Mouse (Mus musculus) colon, adult 2 months (tissue): Measurements from ENCODE around the gene Kcns1. TPM values are rescaled to one million over a fixed set of nuclear protein-coding genes. Genes with fewer than 3 reads are reported as not detected.

Experiments used
- polyA plus RNA-seq: library from polyadenylated mRNA; depleted of rRNA; stranded (reverse); fragments of >200 nt; gene quantifications from 2 replicates; pipeline ENCODE4 v1.2.3, GENCODE M21; 2012; rRNA removed

The Kcns1 gene
- polyA plus RNA-seq: 2.1 and 3.0 TPM in 2 replicates

DNA sequence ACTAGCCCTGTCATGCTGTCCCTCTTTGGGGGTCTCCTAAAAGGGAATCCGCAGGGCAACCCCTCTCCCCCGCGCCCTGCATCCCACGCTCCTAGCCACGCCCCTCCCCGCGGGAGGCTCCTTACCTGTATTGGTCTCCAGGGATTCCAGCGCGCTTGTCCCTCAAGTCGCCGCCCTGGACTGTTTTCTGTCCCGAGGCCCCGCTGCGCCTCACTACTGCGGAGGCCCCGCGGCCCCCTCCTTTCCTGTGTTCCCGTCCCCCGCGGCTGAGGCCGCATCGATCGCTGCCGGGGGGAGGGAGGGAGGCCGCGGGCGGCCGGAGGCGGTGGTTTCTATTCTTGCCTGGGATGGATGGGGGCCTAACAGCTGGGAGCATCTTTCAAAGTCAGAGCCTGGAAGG lies at the start of gene Kcns1:
Kcns1 (minus strand) TSS at position 212 of the 400 bp plus-strand sequence.

DNA sequence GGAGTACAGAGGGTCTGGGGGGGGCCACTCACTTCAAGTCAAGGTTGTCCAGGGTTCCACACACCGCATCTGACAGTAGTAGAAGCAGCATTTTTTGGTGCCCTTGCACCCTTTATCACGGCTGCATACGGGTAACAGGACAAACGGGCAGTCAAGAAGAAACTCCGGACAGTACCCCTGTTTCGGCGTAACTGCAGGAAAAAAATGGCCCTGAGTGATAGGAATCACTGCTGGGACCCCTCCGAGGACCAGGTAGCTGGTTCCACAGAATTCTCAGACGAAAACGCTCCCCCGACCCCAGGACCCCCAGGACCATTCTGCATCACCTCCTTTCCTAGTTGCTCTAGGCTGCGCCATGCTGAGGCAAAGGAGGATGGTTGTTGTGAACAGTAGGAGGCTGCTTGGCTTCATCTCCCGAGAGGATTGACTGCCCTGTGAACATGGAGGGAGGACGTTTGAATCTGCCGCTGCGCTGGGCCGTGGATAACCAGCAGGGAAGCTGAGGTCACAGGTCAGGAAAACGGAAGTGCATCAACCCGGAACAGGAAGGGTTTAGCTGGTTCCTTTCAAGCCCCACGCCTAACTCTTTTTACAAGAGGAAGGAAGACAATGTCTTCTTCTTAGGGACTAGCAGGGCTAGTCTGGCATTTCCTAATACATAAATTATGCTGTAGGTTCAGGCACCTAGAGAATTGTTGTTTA lies 28.9 kb upstream of the Kcns1 start, which contains the start of gene Wfdc15a:
Wfdc15a (minus strand) TSS at position 505 of the 702 bp plus-strand sequence.

DNA sequence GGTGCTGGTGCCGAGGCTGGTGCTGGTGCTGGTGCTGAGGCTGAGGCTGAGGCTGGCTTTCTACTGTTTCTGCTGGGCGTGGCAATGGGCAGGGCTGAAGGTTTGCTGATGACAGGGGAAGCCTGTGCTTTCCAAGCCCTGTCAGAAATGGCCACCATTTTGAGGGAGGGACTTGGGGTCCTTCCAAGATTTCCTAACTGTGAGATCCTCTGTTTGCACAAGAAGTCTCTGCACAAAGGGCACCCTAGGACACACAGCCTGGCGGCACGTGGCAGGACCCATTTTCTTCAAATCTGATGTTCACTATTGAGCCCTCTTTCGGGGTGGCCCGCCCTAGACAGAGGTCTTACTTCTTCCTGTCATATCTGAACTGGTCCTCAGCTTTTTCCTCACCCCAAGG lies 19.7 kb upstream of the Kcns1 start, which contains the start of gene Wfdc12:
Wfdc12 (minus strand) TSS at position 33 of the 400 bp plus-strand sequence.

DNA sequence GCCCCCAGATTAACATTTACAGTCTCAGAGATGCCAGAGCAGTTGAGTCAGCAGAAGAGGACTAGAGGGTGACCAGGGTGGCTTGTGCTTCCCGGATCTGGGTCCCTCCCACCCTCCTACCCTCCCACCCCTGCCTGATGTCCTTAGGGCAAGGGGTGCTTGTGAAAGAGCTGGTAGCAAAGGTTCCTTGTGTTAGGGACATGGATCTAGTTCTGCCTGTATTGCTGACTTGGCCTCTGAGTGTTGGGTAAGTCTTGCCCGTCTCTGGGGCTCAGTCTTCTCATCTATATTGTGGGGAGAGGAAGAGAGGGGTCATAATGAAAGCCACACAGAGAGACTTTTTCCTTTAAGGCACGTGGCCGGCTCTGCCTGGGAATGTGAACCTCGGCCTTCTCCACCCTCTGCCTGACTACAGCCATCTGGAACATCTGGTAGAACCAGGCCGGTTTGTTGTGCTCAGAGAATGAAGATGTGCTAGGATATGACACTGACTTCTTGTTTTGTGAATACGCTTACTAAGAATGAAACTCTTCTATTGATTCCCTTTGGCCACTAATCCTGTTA lies 11.9 kb upstream of the Kcns1 start, which contains the start of gene Wfdc5:
Wfdc5 (minus strand) TSS at position 51 of the 564 bp plus-strand sequence.

Other genes with a start within 250 kb of the Kcns1 start
- 28.4 and 34.4 TPM in 2 replicates for gene Ywhab, start 176.2 kb downstream of the Kcns1 start, polyA plus RNA-seq
- 0.37 and 0.75 TPM in 2 replicates for gene Pabpc1l, start 145.7 kb downstream of the Kcns1 start, polyA plus RNA-seq
- 10.1 and 11.9 TPM in 2 replicates for gene Stk4, start 100.8 kb downstream of the Kcns1 start, polyA plus RNA-seq
- gene Tomm34, start 99.9 kb downstream of the Kcns1 start, polyA plus RNA-seq: 37.4 and 41.4 TPM in 2 replicates
- not detected in 2 replicates for gene Wfdc5, start 11.6 kb upstream of the Kcns1 start, polyA plus RNA-seq
- not detected in 2 replicates for gene Wfdc12, start 19.5 kb upstream of the Kcns1 start, polyA plus RNA-seq
- not detected in 2 replicates for gene Wfdc15a, start 29.0 kb upstream of the Kcns1 start, polyA plus RNA-seq
- not detected in 2 replicates for gene Wfdc15b, start 50.5 kb upstream of the Kcns1 start, polyA plus RNA-seq
- gene Svs2, start 67.4 kb upstream of the Kcns1 start, polyA plus RNA-seq: not detected in 2 replicates
- not detected in 2 replicates for gene Svs3b, start 85.5 kb upstream of the Kcns1 start, polyA plus RNA-seq
- not detected in 2 replicates for gene Svs4, start 107.3 kb upstream of the Kcns1 start, polyA plus RNA-seq
- not detected in 2 replicates for gene Svs3a, start 118.2 kb upstream of the Kcns1 start, polyA plus RNA-seq
- gene Svs6, start 145.6 kb upstream of the Kcns1 start, polyA plus RNA-seq: not detected in 2 replicates
- gene Svs5, start 161.6 kb upstream of the Kcns1 start, polyA plus RNA-seq: not detected in 2 replicates
- 17.9 and 23.1 TPM in 2 replicates for gene Slpi, start 218.0 kb upstream of the Kcns1 start, polyA plus RNA-seq
- 0.07 and 18.9 TPM in 2 replicates for gene Rbpjl, start 232.0 kb upstream of the Kcns1 start, polyA plus RNA-seq
- 6.8 and 7.4 TPM in 2 replicates for gene Matn4, start 234.0 kb upstream of the Kcns1 start, polyA plus RNA-seq